Mouse (Mus musculus) embryonic facial prominence, embryonic 11.5 days (tissue): ENCODE measurements around the gene Itm2c. TPM values are rescaled to one million over a fixed set of nuclear protein-coding genes. Genes with fewer than 3 reads are reported as not detected.

Experiments used
- ATAC-seq: fragments of 200-750 bp; cut with Nextera tagmentation; replicated peaks from 2 replicates; pipeline ENCODE4 v1.8.0; 2017; ENCODE audit warnings: low read depth; ENCODE audit not compliant: insufficient number of reproducible peaks, low FRiP score, low TSS enrichment
- DNase-seq: peaks from one replicate; pipeline ENCODE4 v3.0.0-alpha.2; 2015; ENCODE audit warnings: low spot score
- H3K27ac ChIP-seq: fragments of 300-500 bp; sonication (generic); replicated peaks from 2 replicates; pipeline ENCODE4 v1.5.1; 2014; ENCODE audit warnings: mild to moderate bottlenecking, low read depth, low read length, control low read depth
- H3K27me3 ChIP-seq: fragments of 300-500 bp; sonication (generic); 2 replicates; pipeline ENCODE4 v1.6.1; 2014; ENCODE audit warnings: mild to moderate bottlenecking, low read length, moderate library complexity, mixed read lengths; ENCODE audit not compliant: control insufficient read depth, insufficient read depth
- H3K36me3 ChIP-seq: fragments of 300-500 bp; sonication (generic); replicated peaks from 2 replicates; pipeline ENCODE4 v1.6.1; 2014; ENCODE audit warnings: low read depth, mild to moderate bottlenecking, low read length, moderate library complexity, mixed read lengths; ENCODE audit not compliant: control insufficient read depth, insufficient read depth
- H3K4me1 ChIP-seq: fragments of 300-500 bp; sonication (generic); 2 replicates; pipeline ENCODE4 v1.6.1; 2014; ENCODE audit warnings: low read length, mixed read lengths; ENCODE audit not compliant: control insufficient read depth, insufficient read depth
- H3K4me2 ChIP-seq: fragments of 300-500 bp; sonication (generic); 2 replicates; pipeline ENCODE4 v1.6.1; 2014; ENCODE audit warnings: low read depth, mild to moderate bottlenecking, control low read depth, low read length, moderate library complexity
- H3K4me3 ChIP-seq: fragments of 300-500 bp; sonication (generic); 2 replicates; pipeline ENCODE4 v1.5.1; 2014; ENCODE audit warnings: low read depth, low read length, control low read depth
- H3K9ac ChIP-seq: fragments of 300-500 bp; sonication (generic); replicated peaks from 2 replicates; pipeline ENCODE4 v1.6.1; 2014; ENCODE audit warnings: mild to moderate bottlenecking, control low read depth, low read length
- H3K9me3 ChIP-seq: fragments of 300-500 bp; sonication (generic); replicated peaks from 2 replicates; pipeline ENCODE4 v1.6.1; 2016; ENCODE audit warnings: mild to moderate bottlenecking, low read length, inconsistent platforms, mixed read lengths; ENCODE audit not compliant: control insufficient read depth
- WGBS: fragments of 180-500 bp; shearing (Covaris S2); extraction: QIAGEN DNeasy Blood & Tissue Kit; methylation state at CpG from one replicate; pipeline ENCODE4 v1.1.7; 2014; 5-methylcytosine and 5-hydroxymethylcytosine counted together
- polyA plus RNA-seq: library from polyadenylated mRNA; unstranded; fragments of >200 nt; fragmentation: Nextera tagmentation; extraction: Ambion mirVana; gene quantifications from 2 replicates; pipeline ENCODE4 v1.2.1, GENCODE M21; 2014

Gene Itm2c
- 130 and 133 TPM in 2 replicates for polyA plus RNA-seq

DNA sequence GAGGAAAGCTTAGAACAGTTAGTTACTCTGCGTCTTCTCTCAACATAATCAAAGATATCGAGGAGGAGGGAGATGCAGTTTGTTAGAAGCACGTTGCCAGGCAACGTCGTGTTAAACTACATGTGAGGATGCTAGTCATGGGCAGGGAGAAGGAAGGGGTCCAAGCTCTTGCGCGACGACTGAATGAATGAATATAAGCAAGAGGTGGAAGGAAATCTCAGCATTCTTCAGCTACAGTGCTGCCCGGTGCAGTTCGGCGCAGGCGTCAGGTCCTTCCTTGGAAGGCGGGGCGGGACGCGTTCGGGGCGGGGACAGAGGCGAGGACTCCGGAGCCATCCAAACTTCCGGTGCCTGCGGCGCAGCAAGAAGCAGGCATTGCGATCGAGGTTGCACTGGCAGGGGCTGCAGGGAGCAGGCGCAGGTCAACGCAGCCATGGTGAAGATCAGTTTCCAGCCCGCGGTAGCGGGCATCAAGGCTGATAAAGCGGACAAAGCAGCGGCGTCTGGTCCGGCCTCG is at the start of gene Itm2c:
TSS of gene Itm2c (plus strand) at position 51 of the 517 bp plus-strand sequence.
- peak within 1 kb of the TSS; percentile 84 for H3K27ac ChIP-seq
- H3K9ac ChIP-seq = peak within 1 kb of the TSS; percentile 76
- H3K4me2 ChIP-seq = peak within 1 kb of the TSS; percentile 82
- DNase-seq = peak; percentile 92
- no peaks in the 10 kb centered on the region for H3K9me3 ChIP-seq
- H3K27me3 ChIP-seq = no peaks in the 10 kb centered on the region
- H3K4me1 ChIP-seq = peaks cover 17% of the 10 kb centered on the region
- under 1% methylated on average over 35 of the region's 35 CpGs for WGBS
- peak within 1 kb of the TSS; percentile 56 for H3K4me3 ChIP-seq
- ATAC-seq = peak; percentile 82
- H3K36me3 ChIP-seq = no peaks in the 10 kb centered on the region

DNA sequence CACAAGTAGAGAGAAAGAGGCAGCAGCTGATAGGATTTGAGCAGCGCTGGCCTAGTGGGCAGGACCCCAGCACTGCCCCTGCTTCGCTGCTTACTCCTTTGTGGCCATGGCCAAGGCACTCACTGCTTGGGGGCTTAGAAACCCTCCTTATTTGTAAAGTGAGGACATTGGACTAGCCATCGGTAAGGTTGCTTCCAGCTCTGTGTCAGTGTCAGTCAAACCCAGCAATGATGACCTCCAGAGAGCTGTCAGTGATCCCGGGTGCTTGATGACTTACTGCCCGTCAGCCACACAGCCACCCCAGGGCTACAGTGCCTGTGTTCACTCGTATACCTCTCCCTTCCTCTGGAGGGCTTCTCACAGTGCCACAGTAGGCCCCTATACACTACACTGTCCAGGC is 49.1 kb upstream of the Itm2c start:
- no peak for ATAC-seq
- no peaks in the 10 kb centered on the region for H3K4me1 ChIP-seq
- H3K27me3 ChIP-seq = no peaks in the 10 kb centered on the region
- no peak overlapping the region for H3K9ac ChIP-seq
- H3K27ac ChIP-seq = no peak overlapping the region
- no peak overlapping the region for H3K4me2 ChIP-seq
- H3K9me3 ChIP-seq = no peaks in the 10 kb centered on the region
- no peak for DNase-seq
- H3K4me3 ChIP-seq = no peak overlapping the region
- no peaks in the 10 kb centered on the region for H3K36me3 ChIP-seq
- WGBS = 82% methylated on average over 6 of the region's 6 CpGs

DNA sequence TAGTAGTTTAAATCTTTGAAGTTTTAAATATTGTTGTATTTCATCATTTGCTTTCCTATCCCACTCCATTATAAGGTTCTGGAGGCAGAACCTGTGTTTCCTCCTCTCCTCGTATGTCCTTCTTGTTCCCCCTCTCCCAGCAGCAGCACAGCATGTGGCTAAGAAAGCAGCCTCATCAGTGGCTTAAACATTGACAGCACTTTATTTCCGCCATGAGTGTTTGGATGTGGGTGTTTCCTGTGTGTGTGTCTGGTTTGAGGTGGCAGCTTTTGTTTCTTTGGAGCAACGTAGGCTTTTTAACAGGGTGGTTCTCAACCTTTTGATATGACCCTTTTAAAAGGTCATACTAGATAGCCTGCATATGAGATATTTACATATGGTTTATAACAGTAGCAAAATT is 48.6 kb upstream of the Itm2c start:
- Histone ChIP-seq H3K27me3 (no peaks in the 10 kb centered on the region), H3K4me1 (no peaks in the 10 kb centered on the region), H3K27ac (no peak overlapping the region), H3K9ac (no peak overlapping the region), H3K4me2 (no peak overlapping the region), H3K36me3 (no peaks in the 10 kb centered on the region), H3K9me3 (no peaks in the 10 kb centered on the region), H3K4me3 (no peak overlapping the region)
- 75% methylated on average over 3 of the region's 3 CpGs for WGBS
- ATAC-seq = no peak
- no peak for DNase-seq

GRCm38 (mm10) chr1:85849016-85849415 is 45.1 kb upstream of the Itm2c start:
- H3K4me1 ChIP-seq = no peaks in the 10 kb centered on the region
- H3K9me3 ChIP-seq = no peaks in the 10 kb centered on the region
- DNase-seq (no peak), ATAC-seq (no peak)
- H3K4me2 ChIP-seq = no peak overlapping the region
- no peak overlapping the region for H3K27ac ChIP-seq
- H3K27me3 ChIP-seq = no peaks in the 10 kb centered on the region
- no peaks in the 10 kb centered on the region for H3K36me3 ChIP-seq
- H3K4me3 ChIP-seq = no peak overlapping the region
- 89% methylated on average over 14 of the region's 14 CpGs for WGBS
- no peak overlapping the region for H3K9ac ChIP-seq

- Histone ChIP-seq H3K4me1 (no peaks in the 10 kb centered on the region), H3K27ac (no peak overlapping the region), H3K27me3 (no peaks in the 10 kb centered on the region), H3K4me2 (no peak overlapping the region), H3K36me3 (no peaks in the 10 kb centered on the region), H3K4me3 (no peak overlapping the region), H3K9ac (no peak overlapping the region), H3K9me3 (no peaks in the 10 kb centered on the region)
- ATAC-seq = no peak
- no peak for DNase-seq
- WGBS = 94% methylated on average over 5 of the region's 5 CpGs
Observed at GRCm38 (mm10) chr1:85850851-85851250, 43.2 kb upstream of the Itm2c start.

- H3K4me2 ChIP-seq = no peak overlapping the region
- DNase-seq (peak; percentile 87), ATAC-seq (peak; percentile 61; the same call in 1 of the 2 replicates)
- H3K4me1 ChIP-seq = no peaks in the 10 kb centered on the region
- H3K9ac ChIP-seq = no peak overlapping the region
- H3K36me3 ChIP-seq = no peaks in the 10 kb centered on the region
- no peak overlapping the region for H3K4me3 ChIP-seq
- H3K27ac ChIP-seq = no peak overlapping the region
- WGBS = 89% methylated on average over 2 of the region's 2 CpGs
- H3K9me3 ChIP-seq = no peaks in the 10 kb centered on the region
- H3K27me3 ChIP-seq = no peaks in the 10 kb centered on the region
Observed at GRCm38 (mm10) chr1:85852996-85853689, 40.9 kb upstream of the Itm2c start.

DNA sequence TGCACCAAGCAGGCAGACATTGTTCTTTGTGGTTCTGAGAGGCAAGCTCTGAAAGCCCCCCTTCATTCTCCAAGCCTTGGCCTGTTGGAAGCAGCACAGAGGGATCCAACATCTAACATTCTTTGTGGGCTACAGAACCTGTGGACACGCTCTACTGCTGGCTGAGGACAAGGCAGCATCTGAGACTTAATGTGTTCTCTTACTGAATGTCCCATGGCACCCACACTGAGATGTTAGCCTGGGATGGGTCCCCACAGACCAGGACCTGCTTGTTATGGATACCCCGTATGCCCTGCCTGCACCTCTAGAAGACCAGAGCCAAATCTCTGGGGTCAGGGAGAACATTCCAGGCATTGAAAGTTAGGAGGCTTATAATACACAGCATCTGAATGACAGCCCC is 40.2 kb upstream of the Itm2c start:
- Histone ChIP-seq H3K27me3 (no peaks in the 10 kb centered on the region), H3K4me3 (no peak overlapping the region), H3K36me3 (no peaks in the 10 kb centered on the region), H3K4me1 (no peaks in the 10 kb centered on the region), H3K27ac (no peak overlapping the region), H3K9ac (no peak overlapping the region), H3K4me2 (no peak overlapping the region), H3K9me3 (no peaks in the 10 kb centered on the region)
- WGBS = 86% methylated on average over 2 of the region's 2 CpGs
- peak; percentile 20; the same call in 1 of the 2 replicates for ATAC-seq
- DNase-seq = no peak

- no peaks in the 10 kb centered on the region for H3K4me1 ChIP-seq
- no peaks in the 10 kb centered on the region for H3K36me3 ChIP-seq
- no peak overlapping the region for H3K9ac ChIP-seq
- DNase-seq (no peak), ATAC-seq (no peak)
- no peak overlapping the region for H3K4me3 ChIP-seq
- no peak overlapping the region for H3K4me2 ChIP-seq
- no peaks in the 10 kb centered on the region for H3K27me3 ChIP-seq
- H3K9me3 ChIP-seq = no peaks in the 10 kb centered on the region
- no peak overlapping the region for H3K27ac ChIP-seq
- WGBS = 57% methylated on average over 2 of the region's 2 CpGs
Observed at GRCm38 (mm10) chr1:85854475-85854874, 39.6 kb upstream of the Itm2c start.
